Mouse (Mus musculus) ES-CJ7 (cell line): ENCODE data around the gene Ift140.
"Not testable (repeated sequence)": the region's sequence is repeated elsewhere in the genome, so short reads cannot be mapped to it uniquely, and the experiment has no call there.

Source experiments
- DNase-seq: peaks from one replicate; pipeline ENCODE4 v3.0.0; 2011; ENCODE audit warnings: low read depth, low spot score

The Ift140 gene

GRCm38 (mm10) chr17:25115664-25116432 lies 100.0 kb downstream of the Ift140 start, which contains the start of gene Telo2:
Telo2 (minus strand) TSS chr17:25115967.
- DNase-seq, result peak; percentile 91

GRCm38 (mm10) chr17:25117263-25117662 lies 101.4 kb downstream of the Ift140 start:
- DNase-seq, result peak; percentile 72

GRCm38 (mm10) chr17:25120406-25120805 lies 104.5 kb downstream of the Ift140 start, which contains the start of gene Ptx4:
Ptx4 (plus strand) TSS chr17:25120760.
- DNase-seq, result no peak

- peak; percentile 37 for DNase-seq
Measured at GRCm38 (mm10) chr17:25123979-25124378, 108.1 kb downstream of the Ift140 start.

GRCm38 (mm10) chr17:25125442-25126060 lies 109.7 kb downstream of the Ift140 start:
- not testable (repeated sequence) for DNase-seq

- DNase-seq, result peak; percentile 64
Measured at GRCm38 (mm10) chr17:25127079-25127478, 111.2 kb downstream of the Ift140 start.

GRCm38 (mm10) chr17:25127681-25128080 lies 111.8 kb downstream of the Ift140 start:
- DNase-seq, result no peak

- DNase-seq, result no peak
Measured at GRCm38 (mm10) chr17:25130060-25130459, 114.2 kb downstream of the Ift140 start.

- DNase-seq, result peak; percentile 89
Measured at GRCm38 (mm10) chr17:25133275-25133698, 117.4 kb downstream of the Ift140 start, which contains the start of gene Clcn7. Clcn7 (plus strand) TSS chr17:25133391.

GRCm38 (mm10) chr17:25135622-25136021 lies 119.7 kb downstream of the Ift140 start:
- no peak for DNase-seq

GRCm38 (mm10) chr17:25138803-25139202 lies 122.9 kb downstream of the Ift140 start:
- DNase-seq, result no peak

GRCm38 (mm10) chr17:25139960-25140359 lies 124.1 kb downstream of the Ift140 start:
- DNase-seq, result peak; percentile 70
